Mouse (Mus musculus): ENCODE measurements around the gene Map7. TPM values are rescaled to one million over a fixed set of nuclear protein-coding genes. Genes with fewer than 3 reads are reported as not detected.

Gene Map7
- polyA plus RNA-seq, 1 experiment from 2014 or later, result 14.5 TPM

DNA sequence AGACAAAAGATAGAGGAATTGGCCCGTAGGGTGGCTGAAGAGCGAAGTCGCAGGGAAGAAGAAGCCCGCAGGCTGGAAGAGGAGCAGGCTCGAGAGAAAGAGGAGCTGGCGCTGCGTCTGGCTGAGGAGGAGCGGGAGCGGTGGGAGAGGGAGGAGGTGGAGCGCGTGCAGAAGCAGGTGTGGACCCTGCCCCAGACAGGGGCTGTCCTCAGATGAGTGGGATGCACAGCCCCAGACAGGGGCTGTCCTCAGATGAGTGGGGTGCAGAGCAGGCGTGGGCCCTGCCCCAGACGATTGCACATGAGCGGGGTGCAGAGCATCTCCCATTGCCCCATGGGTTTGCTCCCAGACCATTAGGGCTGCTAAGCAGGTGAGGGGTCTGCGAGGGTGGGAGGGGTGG is 125.0 kb downstream of the Map7 start:
- in situ Hi-C loops (cut with MboI; ENCODE audit: low pct_unique_long_range_greater_than_20kb), result no loop called here
- ATAC-seq (no peak), DNase-seq (ENCODE audit: low read depth, low spot score) (no peak)
- no peaks in the 10 kb centered on the region for H3K27me3 ChIP-seq
- ChIA-PET CTCF (interaction anchor here (1.2 kb wide), 1 partner anchor 10 kb away, joined by 3 read pairs; no protein-coding TSS in a partner anchor), POLR2A (interaction anchor here (0.7 kb wide), 1 partner anchor 109 kb away, joined by 3 read pairs; no protein-coding TSS in a partner anchor)
- no peak for TF ChIP-seq CTCF (IDR thresholded peaks at IDR 0.05)

GRCm38 (mm10) chr10:20274022-20274421 is 125.8 kb downstream of the Map7 start:
- POLR2A ChIA-PET, result interaction anchor here (0.6 kb wide), 1 partner anchor 125 kb away, joined by 4 read pairs; no protein-coding TSS in a partner anchor
- no peak for ATAC-seq
- in situ Hi-C loops (cut with MboI; ENCODE audit: low pct_unique_long_range_greater_than_20kb), result no loop called here
- TF ChIP-seq CTCF (IDR thresholded peaks at IDR 0.05), result no peak
- no peak for DNase-seq (ENCODE audit: low read depth, low spot score)
- CTCF ChIA-PET, result interaction anchor here (1.2 kb wide), 1 partner anchor 11 kb away, joined by 3 read pairs; no protein-coding TSS in a partner anchor
- H3K27me3 ChIP-seq, result no peaks in the 10 kb centered on the region

DNA sequence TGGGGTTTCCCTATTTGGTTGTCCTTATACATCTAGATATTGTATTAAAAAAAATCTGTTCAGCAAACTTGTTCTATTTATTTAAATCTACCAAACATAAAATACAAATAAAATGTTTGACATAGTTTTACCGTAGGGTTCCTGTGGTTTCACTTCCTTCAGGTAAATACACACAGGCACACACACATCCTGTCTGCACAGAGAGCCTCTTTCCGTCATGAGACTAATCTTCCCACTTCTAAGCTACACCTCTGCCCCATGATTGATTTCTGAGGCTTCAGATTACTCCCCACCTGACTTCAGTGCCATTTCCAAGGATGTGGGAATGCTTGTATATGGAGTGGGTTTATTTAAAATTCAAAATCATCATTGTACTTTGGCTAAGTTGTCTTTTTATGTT is 133.2 kb downstream of the Map7 start:
- no peak for DNase-seq (ENCODE audit: low read depth, low spot score)
- no peak for ATAC-seq
- ChIA-PET CTCF (interaction anchor here (1.0 to 1.3 kb wide), 2 partner anchors 9 to 135 kb away, joined by 3 to 4 read pairs; no protein-coding TSS in a partner anchor), POLR2A (no interaction called here)
- in situ Hi-C loops (cut with MboI; ENCODE audit: low pct_unique_long_range_greater_than_20kb), result loop anchor here (5.0 kb wide), 1 partner anchor 129 kb away; no protein-coding TSS in a partner anchor
- TF ChIP-seq CTCF (IDR thresholded peaks at IDR 0.05), result no peak
- H3K27me3 ChIP-seq, result no peaks in the 10 kb centered on the region

- ChIA-PET POLR2A (interaction anchor here (0.7 kb wide), 1 partner anchor 95 kb away, joined by 3 read pairs; no protein-coding TSS in a partner anchor), CTCF (interaction anchor here (1.1 kb wide), 1 partner anchor 26 kb away, joined by 3 read pairs; the partner anchor contains the start of gene Bclaf1)
- DNase-seq (ENCODE audit: low read depth, low spot score) (no peak), ATAC-seq (peak; percentile 44)
- no peaks in the 10 kb centered on the region for H3K27me3 ChIP-seq
- in situ Hi-C loops (cut with MboI; ENCODE audit: low pct_unique_long_range_greater_than_20kb), result no loop called here
- TF ChIP-seq CTCF (IDR thresholded peaks at IDR 0.05), result no peak
Measured at GRCm38 (mm10) chr10:20285289-20285975, 137.2 kb downstream of the Map7 start.

- ChIA-PET CTCF (interaction anchor here (1.1 kb wide), 1 partner anchor 25 kb away, joined by 3 read pairs; the partner anchor contains the start of gene Bclaf1), POLR2A (interaction anchor here (0.7 kb wide), 1 partner anchor 19 kb away, joined by 3 read pairs; no protein-coding TSS in a partner anchor)
- in situ Hi-C loops (cut with MboI; ENCODE audit: low pct_unique_long_range_greater_than_20kb), result no loop called here
- no peak for ATAC-seq
- no peak for TF ChIP-seq CTCF (IDR thresholded peaks at IDR 0.05)
- H3K27me3 ChIP-seq, result no peaks in the 10 kb centered on the region
- DNase-seq (ENCODE audit: low read depth, low spot score), result no peak
Measured at GRCm38 (mm10) chr10:20285994-20286836, 137.9 kb downstream of the Map7 start.

- no peak for TF ChIP-seq CTCF (IDR thresholded peaks at IDR 0.05)
- H3K27me3 ChIP-seq, result no peaks in the 10 kb centered on the region
- ChIA-PET POLR2A (no interaction called here), CTCF (interaction anchor here (1.4 to 2.1 kb wide), 3 partner anchors 10 to 139 kb away, joined by 3 to 6 read pairs (median 4); partner anchors contain the start of gene Map7)
- DNase-seq (ENCODE audit: low read depth, low spot score), result no peak
- in situ Hi-C loops (cut with MboI; ENCODE audit: low pct_unique_long_range_greater_than_20kb), result no loop called here
- no peak for ATAC-seq
Measured at GRCm38 (mm10) chr10:20287369-20287768, 139.1 kb downstream of the Map7 start.

- in situ Hi-C loops (cut with MboI; ENCODE audit: low pct_unique_long_range_greater_than_20kb), result no loop called here
- ChIA-PET CTCF (interaction anchor here (0.8 to 2.4 kb wide), 7 partner anchors 9 to 55 kb away, joined by 3 to 20 read pairs (median 5); no protein-coding TSS in a partner anchor), POLR2A (no interaction called here)
- DNase-seq (ENCODE audit: low read depth, low spot score) (no peak), ATAC-seq (peak; percentile 78)
- TF ChIP-seq CTCF (IDR thresholded peaks at IDR 0.05), result peak; percentile 94
- H3K27me3 ChIP-seq, result no peaks in the 10 kb centered on the region
Measured at GRCm38 (mm10) chr10:20290467-20290883, 142.2 kb downstream of the Map7 start.

- in situ Hi-C loops (cut with MboI; ENCODE audit: low pct_unique_long_range_greater_than_20kb), result no loop called here
- CTCF ChIA-PET, result interaction anchor here (1.2 kb wide), 1 partner anchor 15 kb away, joined by 3 read pairs; no protein-coding TSS in a partner anchor
- ATAC-seq (no peak), DNase-seq (ENCODE audit: low read depth, low spot score) (no peak)
- TF ChIP-seq CTCF (IDR thresholded peaks at IDR 0.05), result no peak
- POLR2A ChIA-PET, result no interaction called here
- H3K27me3 ChIP-seq, result no peaks in the 10 kb centered on the region
Measured at GRCm38 (mm10) chr10:20295961-20296360, 147.7 kb downstream of the Map7 start.

GRCm38 (mm10) chr10:20298152-20298920 is 150.1 kb downstream of the Map7 start:
- CTCF ChIA-PET, result interaction anchor here (1.5 to 1.7 kb wide), 2 partner anchors 7 to 10 kb away, joined by 4 to 5 read pairs; no protein-coding TSS in a partner anchor
- in situ Hi-C loops (cut with MboI; ENCODE audit: low pct_unique_long_range_greater_than_20kb), result no loop called here
- no peaks in the 10 kb centered on the region for H3K27me3 ChIP-seq
- POLR2A ChIA-PET, result no interaction called here
- ATAC-seq, result no peak
- no peak for TF ChIP-seq CTCF (IDR thresholded peaks at IDR 0.05)
- DNase-seq (ENCODE audit: low read depth, low spot score), result no peak

GRCm38 (mm10) chr10:20299114-20299513 is 150.8 kb downstream of the Map7 start:
- in situ Hi-C loops (cut with MboI; ENCODE audit: low pct_unique_long_range_greater_than_20kb), result no loop called here
- TF ChIP-seq CTCF (IDR thresholded peaks at IDR 0.05), result no peak
- ChIA-PET POLR2A (no interaction called here), CTCF (interaction anchor here (1.5 kb wide), 1 partner anchor 8 kb away, joined by 5 read pairs; no protein-coding TSS in a partner anchor)
- no peak for ATAC-seq
- no peaks in the 10 kb centered on the region for H3K27me3 ChIP-seq
- no peak for DNase-seq (ENCODE audit: low read depth, low spot score)
